Mouse (Mus musculus): ENCODE measurements around the gene Lmf1. TPM values are rescaled to one million over a fixed set of nuclear protein-coding genes. Genes with fewer than 3 reads are reported as not detected.

The Lmf1 gene
- polyA plus RNA-seq, 1 experiment, result 36.3 TPM

- no peak overlapping the region for H3K4me2 ChIP-seq (ENCODE audit: low read depth)
- H3K4me3 ChIP-seq, result no peak overlapping the region
- H3ac ChIP-seq (ENCODE audit: control insufficient read depth, insufficient read length), result no peak overlapping the region
- H3K27me3 ChIP-seq (ENCODE audit: control insufficient read depth, insufficient read depth, insufficient read length), result no peaks in the 10 kb centered on the region
- H3K36me3 ChIP-seq (ENCODE audit: control insufficient read depth, insufficient read depth), result peaks cover 21% of the 10 kb centered on the region
- no peaks in the 10 kb centered on the region for H3K79me2 ChIP-seq (ENCODE audit: control insufficient read depth, insufficient read depth)
- TF ChIP-seq TCF12 (IDR thresholded peaks at IDR 0.05; ENCODE audit: insufficient read depth, poor library complexity, severe bottlenecking), result no peak
Measured at GRCm38 (mm10) chr17:25584646-25585045, 5.8 kb downstream of the Lmf1 start.

GRCm38 (mm10) chr17:25590068-25590467 is 11.2 kb downstream of the Lmf1 start:
- TF ChIP-seq MAX (IDR thresholded peaks at IDR 0.05; ENCODE audit: low read depth) (no peak), SRF (IDR thresholded peaks at IDR 0.05; ENCODE audit: control insufficient read depth, insufficient read length, low read depth) (no peak), POLR2A (IDR thresholded peaks at IDR 0.05; ENCODE audit: insufficient read length, low read depth) (no peak), E2F4 (IDR thresholded peaks at IDR 0.05; ENCODE audit: insufficient read depth) (no peak), MYOD1 (IDR thresholded peaks at IDR 0.05; ENCODE audit: control insufficient read depth in 1 of 3, insufficient read length in 2 of 3, low read depth in 2 of 3) (no peak), TCF3 (IDR thresholded peaks at IDR 0.05; ENCODE audit: insufficient read length, low read depth) (no peak), TCF12 (IDR thresholded peaks at IDR 0.05; ENCODE audit: insufficient read depth, poor library complexity, severe bottlenecking) (no peak), MYOG (IDR thresholded peaks at IDR 0.05; ENCODE audit: control insufficient read depth in 1 of 3, insufficient read depth in 1 of 3, insufficient read length in 2 of 3, low read depth in 2 of 3) (no peak), REST (IDR thresholded peaks at IDR 0.05; ENCODE audit: insufficient read depth, insufficient read length) (no peak), POLR2AphosphoS2 (IDR thresholded peaks at IDR 0.05; ENCODE audit: insufficient read length, low read depth) (no peak)
- no peak overlapping the region for H3K4me3 ChIP-seq
- no peak overlapping the region for H3K4me2 ChIP-seq (ENCODE audit: low read depth)
- no peaks in the 10 kb centered on the region for H3K27me3 ChIP-seq (ENCODE audit: control insufficient read depth, insufficient read depth, insufficient read length)
- H3K79me2 ChIP-seq (ENCODE audit: control insufficient read depth, insufficient read depth), result no peaks in the 10 kb centered on the region
- no peak overlapping the region for H3ac ChIP-seq (ENCODE audit: control insufficient read depth, insufficient read length)
- peaks cover 30% of the 10 kb centered on the region for H3K36me3 ChIP-seq (ENCODE audit: control insufficient read depth, insufficient read depth)

GRCm38 (mm10) chr17:25590985-25591384 is 12.1 kb downstream of the Lmf1 start:
- Histone ChIP-seq H3ac (ENCODE audit: control insufficient read depth, insufficient read length) (no peak overlapping the region), H3K4me3 (no peak overlapping the region), H3K27me3 (ENCODE audit: control insufficient read depth, insufficient read depth, insufficient read length) (no peaks in the 10 kb centered on the region), H3K4me2 (ENCODE audit: low read depth) (no peak overlapping the region), H3K79me2 (ENCODE audit: control insufficient read depth, insufficient read depth) (no peaks in the 10 kb centered on the region), H3K36me3 (ENCODE audit: control insufficient read depth, insufficient read depth) (peaks cover 24% of the 10 kb centered on the region)
- TF ChIP-seq POLR2A (IDR thresholded peaks at IDR 0.05; ENCODE audit: insufficient read length, low read depth) (no peak), SRF (IDR thresholded peaks at IDR 0.05; ENCODE audit: control insufficient read depth, insufficient read length, low read depth) (no peak), MYOG (IDR thresholded peaks at IDR 0.05; ENCODE audit: control insufficient read depth in 1 of 3, insufficient read depth in 1 of 3, insufficient read length in 2 of 3, low read depth in 2 of 3) (no peak), TCF3 (IDR thresholded peaks at IDR 0.05; ENCODE audit: insufficient read length, low read depth) (no peak), REST (IDR thresholded peaks at IDR 0.05; ENCODE audit: insufficient read depth, insufficient read length) (no peak), MAX (IDR thresholded peaks at IDR 0.05; ENCODE audit: low read depth) (no peak), POLR2AphosphoS2 (IDR thresholded peaks at IDR 0.05; ENCODE audit: insufficient read length, low read depth) (no peak), MYOD1 (IDR thresholded peaks at IDR 0.05; ENCODE audit: control insufficient read depth in 1 of 3, insufficient read length in 2 of 3, low read depth in 2 of 3) (no peak)

GRCm38 (mm10) chr17:25592336-25592735 is 13.5 kb downstream of the Lmf1 start:
- TF ChIP-seq E2F4 (IDR thresholded peaks at IDR 0.05; ENCODE audit: insufficient read depth) (no peak), MYOG (IDR thresholded peaks at IDR 0.05; ENCODE audit: control insufficient read depth in 1 of 3, insufficient read depth in 1 of 3, insufficient read length in 2 of 3, low read depth in 2 of 3) (no peak), REST (IDR thresholded peaks at IDR 0.05; ENCODE audit: insufficient read depth, insufficient read length) (no peak), MAX (IDR thresholded peaks at IDR 0.05; ENCODE audit: low read depth) (no peak), CEBPB (IDR thresholded peaks at IDR 0.05; ENCODE audit: insufficient read depth, poor library complexity, severe bottlenecking) (no peak), POLR2AphosphoS2 (IDR thresholded peaks at IDR 0.05; ENCODE audit: insufficient read length, low read depth) (no peak), TCF12 (IDR thresholded peaks at IDR 0.05; ENCODE audit: insufficient read depth, poor library complexity, severe bottlenecking) (no peak), TCF3 (IDR thresholded peaks at IDR 0.05; ENCODE audit: insufficient read length, low read depth) (no peak), SRF (IDR thresholded peaks at IDR 0.05; ENCODE audit: control insufficient read depth, insufficient read length, low read depth) (no peak), USF1 (IDR thresholded peaks at IDR 0.05; ENCODE audit: low read depth) (no peak), MYOD1 (IDR thresholded peaks at IDR 0.05; ENCODE audit: control insufficient read depth in 1 of 3, insufficient read length in 2 of 3, low read depth in 2 of 3) (no peak), POLR2A (IDR thresholded peaks at IDR 0.05; ENCODE audit: insufficient read length, low read depth) (no peak)
- H3K4me3 ChIP-seq, result no peak overlapping the region
- peaks cover 16% of the 10 kb centered on the region for H3K36me3 ChIP-seq (ENCODE audit: control insufficient read depth, insufficient read depth)

DNA sequence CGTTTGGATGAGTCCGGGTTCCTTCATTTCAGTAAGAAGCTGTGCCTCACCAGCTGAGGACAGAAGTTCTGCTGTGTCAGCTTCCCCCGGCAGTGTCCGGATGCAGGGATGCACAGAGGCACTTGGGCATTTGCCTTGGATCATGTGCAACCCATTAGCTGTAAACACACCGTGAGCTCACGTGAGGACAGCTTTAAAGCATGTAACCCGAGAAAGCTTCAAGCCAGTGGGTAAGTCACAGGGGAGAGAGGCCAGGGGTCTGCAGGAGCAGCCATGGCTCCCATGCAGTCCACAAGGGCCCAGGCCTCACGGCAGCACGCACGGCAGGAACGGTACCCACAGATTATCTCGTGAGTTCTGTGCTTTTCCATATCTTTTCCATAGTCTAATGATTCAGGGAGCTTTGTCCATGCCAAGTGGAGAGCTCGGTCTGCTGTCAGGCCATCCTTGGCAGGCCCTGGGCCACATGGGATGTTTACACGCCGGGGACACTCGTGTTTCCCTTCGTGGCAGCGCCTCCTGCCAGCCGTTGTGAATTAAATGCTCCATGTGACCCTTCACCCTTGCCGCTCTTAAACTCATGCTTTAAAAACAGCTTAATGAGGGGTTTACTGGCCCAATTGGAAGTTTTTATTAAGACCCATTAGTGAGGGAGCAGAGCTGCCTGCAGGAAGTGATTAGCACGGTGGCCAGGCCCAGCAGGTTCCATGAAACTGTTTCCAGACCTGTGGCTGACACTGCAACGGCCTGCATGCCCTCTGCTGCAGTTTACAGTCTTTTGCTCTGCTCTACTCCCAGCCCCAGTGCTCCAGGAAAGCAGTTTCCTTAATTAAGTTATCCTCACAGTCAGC is 14.8 kb downstream of the Lmf1 start:
- TF ChIP-seq REST (IDR thresholded peaks at IDR 0.05; ENCODE audit: insufficient read depth, insufficient read length) (no peak), MAX (IDR thresholded peaks at IDR 0.05; ENCODE audit: low read depth) (no peak), TCF12 (IDR thresholded peaks at IDR 0.05; ENCODE audit: insufficient read depth, poor library complexity, severe bottlenecking) (no peak), POLR2A (IDR thresholded peaks at IDR 0.05; ENCODE audit: insufficient read length, low read depth) (no peak), POLR2AphosphoS2 (IDR thresholded peaks at IDR 0.05; ENCODE audit: insufficient read length, low read depth) (no peak)
- H3K4me3 ChIP-seq, result no peak overlapping the region
- no peaks in the 10 kb centered on the region for H3K27me3 ChIP-seq (ENCODE audit: control insufficient read depth, insufficient read depth, insufficient read length)
- no peak overlapping the region for H3K4me2 ChIP-seq (ENCODE audit: low read depth)
- H3K36me3 ChIP-seq (ENCODE audit: control insufficient read depth, insufficient read depth), result peaks cover 15% of the 10 kb centered on the region
- no peak overlapping the region for H3ac ChIP-seq (ENCODE audit: control insufficient read depth, insufficient read length)
- no peaks in the 10 kb centered on the region for H3K79me2 ChIP-seq (ENCODE audit: control insufficient read depth, insufficient read depth)

More at GRCm38 (mm10) chr17:25592336-25592735, 13.5 kb downstream of the Lmf1 start:
- Histone ChIP-seq H3ac (ENCODE audit: control insufficient read depth, insufficient read length) (no peak overlapping the region), H3K27me3 (ENCODE audit: control insufficient read depth, insufficient read depth, insufficient read length) (no peaks in the 10 kb centered on the region), H3K4me2 (ENCODE audit: low read depth) (no peak overlapping the region), H3K79me2 (ENCODE audit: control insufficient read depth, insufficient read depth) (no peaks in the 10 kb centered on the region)
